Mouse (Mus musculus) spleen, embryonic (tissue): ENCODE data around the gene Pigk.
"Not testable (repeated sequence)": the region's sequence is repeated elsewhere in the genome, so short reads cannot be mapped to it uniquely, and the experiment has no call there.

ENCODE experiments used
- CTCF ChIA-PET: fragments of 350-600 bp; sonication (Branson Sonifier 250); formaldehyde crosslinking; loops from one replicate; lab custom pipeline; 2022; lab: Charles Lee

Gene Pigk

DNA sequence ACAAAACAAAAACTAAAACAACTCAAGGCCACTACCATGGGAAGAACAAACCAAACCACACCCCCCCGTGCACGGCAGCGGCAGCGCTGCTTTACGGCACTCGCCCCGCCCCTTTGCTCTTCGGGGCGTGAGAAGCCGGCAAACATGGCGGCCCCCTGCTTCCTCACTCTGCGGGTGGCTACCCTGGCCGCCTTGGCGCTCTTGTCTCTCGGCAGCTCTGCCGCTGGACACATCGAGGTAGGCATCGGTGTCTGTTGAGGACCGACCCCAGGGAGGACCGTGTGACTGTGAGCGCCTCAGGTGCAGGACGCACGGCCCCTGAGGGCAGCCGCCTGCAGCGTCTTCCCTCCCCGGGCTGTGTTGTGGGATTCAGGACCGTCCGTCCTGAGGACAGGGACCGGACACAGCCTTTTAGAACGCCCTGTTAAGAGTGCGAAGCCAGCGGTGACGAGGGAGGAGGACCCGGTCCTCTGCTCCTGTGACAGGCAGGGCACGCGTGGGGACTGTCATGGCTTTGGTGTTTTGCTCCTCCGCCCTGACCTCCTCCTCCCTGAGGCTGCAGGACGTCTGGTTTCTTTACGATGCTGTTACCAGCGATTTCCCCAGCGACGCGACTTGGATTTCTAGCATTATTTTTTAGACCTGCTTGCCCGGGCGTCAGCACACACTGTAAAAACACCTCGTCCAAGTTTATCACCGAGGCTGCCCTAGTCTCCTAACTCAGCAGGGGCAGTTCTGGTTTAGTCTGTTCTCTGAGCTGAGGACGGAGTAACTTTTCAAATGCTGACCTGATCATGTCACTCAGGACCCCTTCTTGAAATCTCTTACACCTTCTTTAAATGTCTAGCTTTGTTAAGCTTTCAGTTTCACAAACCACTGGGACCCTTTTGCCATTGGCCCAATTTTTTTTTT, at the start of gene Pigk:
TSS of gene Pigk (plus strand) at position 110 of the 912 bp plus-strand sequence.
- CTCF ChIA-PET = interaction anchor here (0.8 kb wide), 1 partner anchor 25 kb away, joined by 3 read pairs; no protein-coding TSS in a partner anchor

DNA sequence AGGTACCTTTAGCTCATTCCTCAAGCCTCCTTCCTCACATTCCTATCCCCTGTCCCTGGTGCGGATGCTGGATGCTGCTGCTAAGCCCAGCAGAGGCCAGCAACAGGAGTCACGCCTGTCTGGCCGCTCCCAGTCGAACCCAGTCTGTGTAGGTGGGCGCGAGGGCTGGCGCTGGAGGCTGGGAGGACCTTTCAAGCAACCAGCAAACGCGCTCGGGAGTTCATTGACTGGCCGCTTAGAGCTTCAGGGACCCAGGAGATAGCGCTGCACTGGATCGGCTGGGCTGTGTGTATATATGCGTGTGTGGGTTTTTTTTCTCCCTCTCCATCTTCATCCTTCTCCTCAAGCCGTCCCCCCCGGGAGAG, 46.9 kb upstream of the Pigk start:
- CTCF ChIA-PET = no interaction called here

DNA sequence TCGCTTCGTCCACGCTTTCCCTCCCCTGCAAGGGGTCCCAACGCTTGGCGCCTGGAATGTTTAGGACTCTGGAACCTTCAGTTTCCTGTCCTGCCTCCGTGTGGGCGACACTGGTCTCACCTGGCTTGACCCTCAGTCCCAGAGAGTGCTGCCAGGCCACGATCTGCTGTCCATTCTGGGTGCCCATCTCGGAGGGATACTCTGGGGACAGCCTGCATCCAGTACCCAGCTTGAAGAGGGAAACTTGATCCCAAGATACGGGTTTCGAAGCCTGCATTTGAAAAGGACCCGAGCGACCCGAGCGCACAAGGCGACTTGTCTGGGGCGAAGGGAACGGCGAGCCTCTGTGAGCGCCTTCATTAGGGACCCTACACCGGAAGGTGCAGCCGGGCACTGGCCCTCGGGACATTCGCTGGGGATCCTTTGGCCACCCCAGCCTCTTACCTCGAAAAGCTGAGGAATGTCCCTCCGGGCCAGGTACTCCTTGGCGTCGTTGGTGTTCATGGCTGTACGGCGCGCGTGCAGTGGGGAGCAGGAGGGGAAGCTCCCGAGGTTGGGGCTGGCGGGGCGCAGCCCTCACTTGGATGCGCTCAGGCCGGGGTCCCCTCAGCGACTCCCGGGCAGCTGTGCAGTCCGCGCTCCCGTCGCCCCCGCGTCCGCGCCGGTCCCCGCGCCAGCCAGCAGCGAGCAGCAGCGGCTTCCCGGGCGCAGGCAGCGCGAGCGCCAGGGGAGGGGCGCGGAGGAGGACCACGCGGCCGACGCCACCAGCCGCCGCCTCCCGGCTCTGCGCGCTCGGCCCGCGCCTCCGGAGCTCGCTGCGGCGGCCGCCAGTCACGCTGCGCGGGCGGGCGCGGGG, 46.3 kb upstream of the Pigk start:
- CTCF ChIA-PET = no interaction called here

DNA sequence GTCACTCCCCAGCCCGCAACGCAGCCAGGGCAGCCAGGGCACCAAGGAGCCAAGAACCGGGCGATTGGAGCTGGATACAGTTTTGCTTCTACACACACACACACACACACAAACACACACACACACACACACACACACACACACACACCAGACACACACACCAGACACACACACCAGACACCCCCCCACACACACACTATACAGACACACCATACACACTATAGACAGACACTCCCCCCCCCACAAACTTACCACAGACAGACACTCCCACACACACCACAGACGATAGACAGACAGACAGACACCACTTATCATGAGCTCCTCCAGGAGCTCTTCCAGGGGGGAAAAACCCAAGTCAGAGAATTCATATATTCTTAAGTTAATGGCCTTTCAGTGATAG, 45.7 kb upstream of the Pigk start, which contains the start of gene Ak5:
TSS of gene Ak5 (minus strand) at position 122 of the 400 bp plus-strand sequence.
- CTCF ChIA-PET = no interaction called here

DNA sequence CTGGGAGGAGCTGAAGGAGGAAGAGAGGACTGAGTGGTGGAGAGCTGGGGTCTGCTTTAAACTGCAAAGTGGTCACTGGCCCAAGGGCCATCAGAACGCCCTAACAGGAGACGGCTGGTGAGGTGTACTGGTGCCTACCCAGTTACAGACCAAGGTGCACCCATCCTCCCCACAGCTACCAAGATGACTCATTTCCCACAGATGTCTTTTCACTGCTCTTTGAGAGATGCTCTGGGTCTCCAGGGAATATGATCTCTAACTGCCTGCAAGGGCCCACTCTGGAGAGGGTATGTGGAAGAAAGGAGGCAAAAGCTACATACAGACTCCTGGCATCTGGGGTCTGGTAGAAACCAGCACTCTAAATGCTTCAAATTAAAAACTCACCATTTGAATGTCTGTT, 45.1 kb upstream of the Pigk start:
- CTCF ChIA-PET = no interaction called here

DNA sequence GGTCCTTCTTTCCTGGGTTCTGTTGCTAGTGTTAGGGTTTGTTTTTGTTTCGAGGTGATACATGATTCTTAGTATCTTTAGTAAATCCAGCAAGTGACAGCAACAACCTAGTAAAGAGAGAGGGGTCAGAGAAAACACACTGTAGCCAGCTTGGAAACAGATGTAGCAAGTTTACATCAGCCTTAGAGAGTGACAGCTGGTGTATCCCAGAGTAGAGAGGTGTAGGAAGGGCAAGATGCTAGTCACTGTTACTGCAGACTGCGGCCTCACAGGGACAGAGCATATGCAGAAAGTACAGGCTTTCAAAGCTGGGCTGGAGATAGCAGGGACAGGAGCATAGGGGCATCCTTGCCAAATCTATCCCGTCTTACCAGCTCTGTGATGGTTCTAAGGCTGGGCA, 44.1 kb upstream of the Pigk start:
- CTCF ChIA-PET = no interaction called here

DNA sequence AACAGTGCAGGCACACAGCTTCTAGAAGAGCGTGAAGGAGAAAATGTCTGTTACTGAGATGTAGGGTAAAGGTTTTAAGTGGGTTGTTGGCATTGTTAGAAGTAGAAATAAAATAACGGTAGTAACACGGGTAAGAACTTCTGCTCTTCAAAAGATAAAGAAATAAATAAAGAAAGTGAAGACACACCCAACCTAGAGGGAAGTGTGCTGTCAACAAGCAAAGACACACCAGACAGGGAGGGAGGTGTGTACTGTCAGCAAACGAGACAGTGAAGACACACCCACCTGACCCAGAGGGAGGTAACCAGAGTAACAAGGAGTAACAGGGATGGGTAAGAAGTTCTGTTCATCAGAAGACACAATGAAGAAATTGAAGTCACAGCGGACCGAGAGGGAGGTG, 39.2 kb upstream of the Pigk start:
- CTCF ChIA-PET = no interaction called here

DNA sequence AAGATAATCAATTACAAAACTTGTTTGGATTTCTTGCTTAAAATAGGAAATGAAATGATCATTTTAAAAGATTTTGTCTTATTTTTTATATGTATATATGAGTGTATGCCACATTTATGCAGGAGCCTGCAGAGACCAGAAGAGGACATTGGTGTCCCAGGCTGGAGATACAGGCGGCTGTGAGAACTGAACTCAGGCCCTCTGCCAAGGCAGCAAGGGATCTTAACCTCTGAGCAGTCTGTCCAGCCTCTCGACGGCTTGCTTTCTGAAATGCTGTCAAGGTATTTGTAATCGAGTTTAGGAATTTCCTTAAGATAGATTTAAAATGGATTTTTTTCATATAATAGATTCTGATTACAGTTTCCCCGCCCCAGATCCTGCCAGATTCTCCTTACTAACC, 25.4 kb upstream of the Pigk start:
- CTCF ChIA-PET = no interaction called here

DNA sequence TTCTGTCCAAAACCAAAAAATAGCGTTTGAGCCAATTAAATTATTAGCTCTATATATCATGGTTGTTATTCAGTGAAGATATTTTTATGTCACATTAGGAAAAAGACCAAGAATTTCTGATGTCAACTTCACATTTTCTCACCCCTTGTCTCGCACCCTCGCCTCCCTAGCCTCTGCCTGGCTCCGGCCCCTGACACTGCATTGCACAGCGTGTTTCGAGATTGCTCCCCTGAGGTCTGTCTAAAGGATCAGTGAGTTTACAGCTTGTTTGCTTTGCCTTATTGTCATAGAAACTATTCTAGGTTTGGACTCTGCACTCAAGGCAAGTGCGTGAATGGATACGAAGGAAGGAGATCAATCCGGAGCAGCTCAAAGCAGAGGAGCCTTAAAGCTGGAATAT, 24.8 kb upstream of the Pigk start:
- CTCF ChIA-PET = no interaction called here

DNA sequence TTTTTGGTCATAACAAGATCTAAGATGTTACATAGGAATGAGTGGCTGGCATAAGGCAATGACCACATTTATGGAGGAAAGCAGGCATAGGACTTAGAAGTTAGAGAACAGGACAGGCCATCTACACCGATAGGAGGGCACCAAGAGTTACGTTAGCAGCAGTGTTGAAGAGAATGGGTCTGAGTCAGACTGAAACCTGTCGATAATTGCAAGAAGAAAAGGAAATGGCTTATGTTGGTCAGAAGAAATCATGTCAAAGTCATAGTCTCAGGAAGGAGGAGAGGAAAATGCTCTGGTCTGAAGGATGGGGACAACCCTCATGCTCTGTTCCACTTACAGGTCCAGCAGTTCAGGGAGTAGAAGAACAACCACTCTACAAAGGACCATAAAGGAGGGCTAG, 18.9 kb upstream of the Pigk start:
- CTCF ChIA-PET = no interaction called here

DNA sequence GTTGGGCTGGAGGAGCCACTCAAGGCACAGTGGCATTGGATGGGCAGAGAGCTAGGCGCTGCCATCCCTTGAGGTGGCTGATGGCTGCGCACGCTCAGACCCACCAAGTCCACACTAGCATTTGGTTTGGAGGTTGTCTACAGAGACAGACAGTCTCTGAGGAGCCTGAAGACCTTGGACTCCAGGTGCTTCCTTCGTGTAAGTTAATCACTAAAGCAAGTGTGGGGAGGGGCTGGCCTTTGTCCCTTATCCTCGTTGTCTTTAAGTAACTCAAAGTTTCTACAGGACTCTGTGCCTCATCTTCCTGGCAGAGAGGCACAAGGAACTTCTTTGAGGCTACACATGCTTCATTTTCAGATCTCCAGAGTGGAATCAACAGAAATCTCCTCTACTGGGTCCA, 15.9 kb upstream of the Pigk start:
- CTCF ChIA-PET = no interaction called here

DNA sequence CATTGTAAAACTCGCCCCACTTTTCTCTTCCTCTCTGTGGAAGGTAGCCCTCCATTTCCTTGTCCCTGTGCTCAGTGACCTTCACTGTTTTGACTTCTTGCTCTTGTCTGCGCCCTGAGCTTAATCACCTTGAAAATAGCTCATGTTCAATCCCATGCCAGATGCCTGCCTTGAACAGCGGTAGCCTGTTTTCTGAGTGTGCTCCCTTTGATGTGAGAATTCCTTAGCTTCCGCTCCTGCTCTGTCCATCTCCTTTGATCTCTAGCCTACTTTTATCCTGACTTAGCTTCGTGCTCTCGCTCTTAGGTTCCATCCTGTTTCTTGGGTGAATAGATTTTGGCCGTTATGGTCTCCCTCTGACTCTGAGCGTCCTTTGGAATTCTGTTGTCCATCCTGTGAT, 14.6 kb upstream of the Pigk start:
- CTCF ChIA-PET = no interaction called here

DNA sequence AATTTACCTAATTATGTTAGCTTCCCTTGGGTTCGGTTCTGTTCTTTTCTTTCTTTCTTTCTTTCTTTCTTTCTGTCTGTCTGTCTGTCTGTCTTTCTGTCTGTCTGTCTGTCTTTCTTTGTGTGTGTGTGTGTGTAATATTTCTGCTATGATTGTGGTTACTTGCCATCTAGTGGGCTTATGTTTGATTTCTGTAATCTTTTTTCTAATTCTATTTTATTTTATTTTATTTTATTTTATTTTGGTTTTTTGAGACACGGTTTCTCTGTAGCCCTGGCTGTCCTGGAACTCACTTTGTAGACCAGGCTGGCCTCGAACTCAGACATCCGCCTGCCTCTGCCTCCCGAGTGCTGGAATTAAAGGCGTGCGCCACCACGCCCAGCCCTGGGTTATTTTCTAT, 12.4 kb upstream of the Pigk start:
- CTCF ChIA-PET = not testable (repeated sequence)

DNA sequence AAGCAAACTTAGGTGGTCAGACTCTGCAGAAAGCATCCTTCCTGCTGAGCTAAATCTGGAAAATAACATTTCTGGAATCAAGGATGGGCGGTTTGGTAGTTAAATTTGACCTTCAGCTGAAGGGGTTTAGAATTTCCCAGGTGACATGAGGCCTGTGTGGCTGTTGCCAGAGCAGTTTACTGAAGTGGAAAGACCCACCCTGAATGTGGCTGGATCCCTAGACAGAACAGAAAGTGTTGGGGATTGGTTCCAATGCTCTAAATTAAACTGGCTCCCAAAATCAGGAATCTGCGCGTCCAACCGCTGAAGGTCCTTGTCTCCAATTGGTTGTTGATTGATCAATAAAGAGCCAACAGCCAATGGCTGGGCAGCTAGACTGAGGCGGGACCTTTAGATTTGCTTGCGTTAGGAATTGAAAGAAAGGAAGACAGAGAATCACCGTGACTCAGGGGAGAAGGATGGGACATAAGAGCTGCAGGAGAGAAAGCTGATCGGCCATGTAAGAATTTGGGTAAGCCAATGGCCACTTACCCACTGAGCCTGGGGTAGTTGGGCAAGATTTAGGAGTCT, 11.5 kb upstream of the Pigk start:
- CTCF ChIA-PET = no interaction called here

DNA sequence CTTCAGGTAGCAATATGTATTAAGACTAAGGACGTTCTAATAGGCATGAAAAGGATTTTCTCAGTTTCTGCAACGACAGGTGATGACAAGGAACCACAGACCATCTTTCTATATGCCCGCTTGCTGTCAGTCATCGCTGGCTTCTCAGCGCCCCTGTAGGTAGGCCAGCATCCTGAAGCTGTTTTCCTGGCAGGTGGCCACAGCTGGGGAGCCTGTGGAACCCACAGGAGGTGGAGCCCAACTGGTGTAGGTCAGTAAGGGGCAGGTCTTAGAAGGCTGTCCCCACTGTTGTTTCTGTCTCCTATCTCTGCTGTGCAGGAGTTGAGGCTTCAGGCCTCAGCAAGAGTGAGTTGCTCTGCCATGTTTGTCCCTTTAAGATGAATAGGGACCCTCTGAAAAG, 8.1 kb upstream of the Pigk start:
- CTCF ChIA-PET = no interaction called here

DNA sequence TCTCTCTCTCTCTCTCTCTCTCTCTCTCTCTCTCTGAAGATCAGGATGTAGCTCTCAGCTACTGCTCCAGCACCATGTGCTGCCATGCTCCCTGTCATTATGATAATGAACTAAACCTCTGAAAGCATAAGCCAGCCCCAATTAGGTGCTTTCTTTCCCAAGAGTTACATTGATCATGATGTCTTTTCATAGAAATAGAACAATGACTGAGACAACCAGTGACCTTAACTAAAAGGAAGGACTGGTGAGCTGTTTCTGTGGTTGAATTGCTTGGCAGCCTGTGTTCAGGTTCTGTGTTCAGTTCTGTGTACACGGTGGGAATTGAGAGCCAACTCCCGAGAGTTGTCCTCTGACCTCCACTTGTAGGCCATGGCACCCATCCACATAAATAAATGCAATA, 7.0 kb upstream of the Pigk start:
- CTCF ChIA-PET = interaction anchor here (0.7 kb wide), 1 partner anchor 296 kb away, joined by 7 read pairs; no protein-coding TSS in a partner anchor

DNA sequence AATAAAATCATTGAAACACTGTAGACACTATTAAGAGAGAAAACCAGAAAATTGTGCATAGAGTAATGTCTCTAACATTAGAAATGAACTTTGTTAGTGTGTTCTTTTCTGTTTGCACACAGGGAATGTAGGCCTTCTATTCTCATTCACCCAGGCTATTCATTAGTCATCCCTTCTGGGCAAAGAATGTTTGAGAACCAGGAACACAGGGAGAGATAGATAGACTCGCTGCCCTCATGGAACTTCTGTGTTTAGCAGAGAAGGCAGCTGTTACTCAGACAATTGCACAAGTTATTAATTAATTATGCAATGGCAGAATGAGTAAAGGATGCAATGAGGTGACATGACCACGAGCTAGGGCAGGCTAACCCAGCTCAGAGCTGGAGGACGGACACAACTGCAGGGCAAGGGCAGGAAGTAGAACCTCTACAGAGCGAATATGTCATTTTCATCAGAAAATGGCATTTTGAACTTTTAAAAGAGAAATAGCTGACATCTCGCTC, 6.5 kb upstream of the Pigk start:
- CTCF ChIA-PET = interaction anchor here (0.7 kb wide), 1 partner anchor 297 kb away, joined by 7 read pairs; no protein-coding TSS in a partner anchor

DNA sequence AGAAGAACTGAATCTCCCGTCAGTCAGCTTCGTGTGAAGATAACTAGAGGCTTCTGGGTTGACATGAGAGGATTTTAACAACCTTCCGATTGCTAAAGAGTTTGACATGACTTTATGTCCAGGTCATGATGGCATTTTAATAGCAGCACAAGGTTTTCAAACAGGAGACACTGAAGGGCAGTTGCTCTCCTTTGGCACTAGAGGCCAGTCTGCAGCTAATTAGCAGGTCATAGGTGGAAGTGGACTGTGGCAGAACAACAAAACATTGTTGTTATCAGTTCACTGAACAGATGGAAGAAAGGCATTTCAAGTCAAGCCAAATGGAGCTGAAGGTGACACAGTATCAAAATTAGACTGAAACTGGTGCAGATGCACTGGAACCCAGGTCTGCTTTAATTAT, 4.0 kb upstream of the Pigk start:
- CTCF ChIA-PET = no interaction called here

DNA sequence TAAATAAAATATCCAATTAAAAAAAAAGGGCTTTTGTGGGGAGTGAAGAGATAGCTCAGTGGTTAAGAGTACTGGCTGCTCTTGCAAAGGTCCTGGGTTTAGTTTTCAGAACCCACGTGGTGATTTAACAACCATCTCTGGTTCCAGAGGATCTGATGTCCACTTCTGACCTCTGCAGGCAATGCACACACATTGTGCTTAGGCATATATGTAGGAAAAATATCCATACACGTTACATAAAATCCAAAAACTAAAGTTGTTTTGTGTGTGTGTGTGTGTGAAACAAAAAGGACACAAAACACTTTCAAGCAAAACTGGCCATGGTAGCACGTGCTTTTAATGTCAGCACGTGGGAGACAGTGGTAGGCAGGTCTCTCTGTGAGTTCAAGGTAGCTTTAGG, 943 bp upstream of the Pigk start:
- CTCF ChIA-PET = interaction anchor here (0.7 kb wide), 1 partner anchor 235 kb away, joined by 3 read pairs; no protein-coding TSS in a partner anchor

DNA sequence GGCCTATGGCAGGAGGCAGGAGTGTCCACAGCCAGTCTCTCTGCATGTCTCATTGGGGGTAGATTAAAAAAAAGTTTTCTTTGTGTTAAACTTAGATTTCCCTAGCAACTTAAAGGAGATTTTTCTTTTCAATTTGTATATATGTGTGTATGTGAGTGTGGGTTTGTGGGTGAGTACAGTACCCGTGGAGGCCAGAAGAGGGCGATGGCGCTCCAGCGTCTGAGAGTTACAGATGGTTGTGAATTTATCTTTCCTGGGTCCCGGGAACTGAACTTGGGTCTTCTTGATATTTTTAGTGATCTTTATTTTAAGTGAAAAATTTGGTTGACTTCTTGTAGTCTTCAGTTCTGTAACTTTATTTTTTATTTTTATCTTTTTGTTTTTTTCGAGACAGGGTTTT, 7.4 kb downstream of the Pigk start:
- CTCF ChIA-PET = no interaction called here

DNA sequence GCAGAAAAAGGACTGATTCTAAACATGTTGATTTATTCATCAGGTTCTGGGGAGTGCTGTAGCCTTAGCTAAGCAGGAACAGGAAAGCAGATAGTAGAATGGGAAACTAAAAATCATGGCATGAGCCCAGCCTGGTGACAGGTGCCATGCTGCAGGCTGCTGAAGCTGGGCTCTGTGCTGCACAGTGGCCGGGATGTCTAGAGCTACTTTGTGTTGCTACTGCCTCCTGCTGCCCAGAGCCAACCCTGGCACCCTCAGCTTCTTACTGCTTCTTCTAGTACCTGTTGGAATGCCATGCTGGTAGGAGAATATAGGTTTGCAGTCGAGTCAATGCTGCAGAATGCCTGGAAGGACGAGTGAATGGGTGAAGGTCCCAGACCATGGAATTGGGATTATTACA, 8.9 kb downstream of the Pigk start:
- CTCF ChIA-PET = no interaction called here

DNA sequence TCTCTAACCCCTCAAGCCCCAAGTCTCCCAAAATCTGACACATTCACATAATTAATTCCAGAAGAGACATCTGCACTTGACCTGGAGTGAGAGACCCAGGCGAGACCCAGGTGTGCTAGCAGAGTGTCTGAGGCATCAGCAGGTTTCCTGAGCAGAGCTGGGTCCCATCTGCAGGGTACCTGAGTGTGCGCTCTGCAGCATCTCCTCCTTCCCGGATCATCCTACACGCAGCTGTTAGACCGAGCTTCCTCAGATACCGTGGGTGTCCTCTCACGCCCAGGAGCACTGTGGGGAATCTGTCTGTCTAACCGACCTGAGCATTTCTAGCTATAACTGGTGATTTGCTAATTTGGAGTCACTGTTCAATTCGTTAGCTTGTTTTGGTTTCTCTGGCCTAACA, 10.5 kb downstream of the Pigk start:
- CTCF ChIA-PET = no interaction called here
